Mouse (Mus musculus): Measurements from ENCODE around the gene Tmem86a.
A peak's percentile ranks its signal among the peaks of the same experiment; 100 is the strongest.

DNA sequence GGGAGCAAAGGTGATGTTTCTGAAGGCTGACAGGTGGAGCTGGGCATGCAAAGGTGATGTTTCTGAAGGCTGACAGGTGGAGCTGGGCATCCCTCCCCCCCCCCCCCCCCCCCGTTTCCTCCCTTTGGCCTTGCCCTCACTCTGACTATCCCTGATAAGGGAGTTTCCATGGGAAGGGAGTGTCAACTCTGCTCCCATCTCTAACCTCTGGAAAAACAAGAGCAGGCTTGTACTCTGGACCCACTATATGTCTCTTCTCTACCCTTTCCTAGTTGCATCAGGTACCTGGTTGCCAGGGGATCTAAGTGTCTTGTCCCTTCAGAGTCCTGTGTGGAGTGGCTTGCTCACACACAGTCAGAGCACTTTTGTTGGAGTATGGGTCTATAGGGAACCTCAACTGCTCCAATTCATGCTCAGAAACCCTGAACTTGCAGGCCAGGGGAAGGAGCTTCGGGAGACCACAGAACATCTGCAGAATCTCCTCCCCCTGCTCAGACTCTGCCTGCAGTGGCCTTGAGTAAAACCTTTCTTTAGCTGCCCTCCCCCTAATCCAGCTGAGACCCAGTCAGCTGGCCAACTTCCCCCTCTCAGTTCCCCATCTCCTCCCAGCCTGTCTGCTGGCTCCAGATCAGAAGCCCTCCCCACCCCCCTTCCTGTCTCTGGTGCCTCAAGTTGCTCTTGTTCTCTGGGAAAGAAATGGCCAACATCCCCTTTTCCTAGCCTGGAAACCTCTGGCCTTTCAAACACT, 1.2 kb downstream of the Tmem86a start:
- TF ChIP-seq CTCF (IDR thresholded peaks at IDR 0.05), result no peak
- 0 out of 2 replicates have a peak, but pooled peaks have one; percentile 39 for TF ChIP-seq EP300 (IDR thresholded peaks at IDR 0.05)
